Mouse (Mus musculus): ENCODE data around the gene Ldb2.

DNA sequence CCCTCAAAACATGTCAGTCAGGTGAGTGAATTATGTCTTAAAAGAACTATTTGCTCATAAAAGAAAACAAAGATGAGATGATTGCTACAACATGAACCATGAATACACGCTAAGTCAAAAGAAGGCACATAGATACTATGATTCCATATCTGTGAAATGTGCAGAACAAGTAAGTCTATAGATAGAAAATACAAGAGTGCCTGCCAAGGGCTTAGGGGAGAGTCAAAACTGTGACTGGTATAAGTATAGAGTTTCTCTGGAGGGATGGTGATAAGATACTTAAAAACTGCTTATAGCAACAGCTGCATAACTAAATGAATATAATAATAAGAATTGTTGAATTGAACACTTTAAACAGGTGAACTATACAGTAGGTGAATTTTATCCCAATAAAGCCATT, 224.8 kb downstream of the Ldb2 start:
- TF ChIP-seq EP300 (IDR thresholded peaks at IDR 0.05; ENCODE audit: low read depth in 1 of 2, low read length in 2 of 2) (no peak), MEF2A (IDR thresholded peaks at IDR 0.05; ENCODE audit: extremely low read depth, insufficient replicate concordance, low read depth, low read length, poor library complexity, severe bottlenecking) (no peak), CTCF (IDR thresholded peaks at IDR 0.05 in 2 of 3, conservative IDR thresholded peaks at IDR 0.05 in 1 of 3; ENCODE audit: control insufficient read depth in 1 of 3, insufficient read depth in 1 of 3, low read depth in 2 of 3, low read length in 3 of 3, poor library complexity in 1 of 3, severe bottlenecking in 1 of 3) (no peak), E2F4 (IDR thresholded peaks at IDR 0.05; ENCODE audit: borderline replicate concordance, low read depth, low read length) (no peak), NELFE (IDR thresholded peaks at IDR 0.05; ENCODE audit: low read depth, low read length) (no peak), KAT2A (conservative IDR thresholded peaks at IDR 0.05; ENCODE audit: low read depth, low read length) (no peak), MAX (IDR thresholded peaks at IDR 0.05; ENCODE audit: low read length) (no peak), POLR2A (IDR thresholded peaks at IDR 0.05; ENCODE audit: control insufficient read depth in 1 of 2, insufficient read depth in 1 of 2, low read depth in 1 of 2, low read length in 2 of 2, poor library complexity in 1 of 2) (no peak)
